Mouse (Mus musculus) intestine, embryonic 16.5 days (tissue): ENCODE measurements around the gene Hemk1. TPM values are rescaled to one million over a fixed set of nuclear protein-coding genes. Genes with fewer than 3 reads are reported as not detected.
"Not testable (repeated sequence)": the region's sequence is repeated elsewhere in the genome, so short reads cannot be mapped to it uniquely, and the experiment has no call there.

Experiments
- ATAC-seq: fragments of 200-750 bp; cut with Nextera tagmentation; 2 replicates; pipeline ENCODE4 v1.8.0; 2017; ENCODE audit warnings: moderate TSS enrichment, moderate library complexity
- H3K27ac ChIP-seq: fragments of 300-500 bp; sonication (generic); 2 replicates; pipeline ENCODE4 v1.5.1; 2014; ENCODE audit warnings: mild to moderate bottlenecking, low read length
- H3K27me3 ChIP-seq: fragments of 300-500 bp; sonication (generic); replicated peaks from 2 replicates; pipeline ENCODE4 v1.6.1; 2014; ENCODE audit warnings: low read length, control low read depth, mixed read lengths; ENCODE audit not compliant: control insufficient read depth, insufficient read depth
- H3K36me3 ChIP-seq: fragments of 300-500 bp; sonication (generic); 2 replicates; pipeline ENCODE4 v1.6.1; 2014; ENCODE audit warnings: low read length, control low read depth; ENCODE audit not compliant: control insufficient read depth, insufficient read depth
- H3K4me1 ChIP-seq: fragments of 300-500 bp; sonication (generic); 2 replicates; pipeline ENCODE4 v1.6.1; 2014; ENCODE audit warnings: low read length, control low read depth, mixed read lengths; ENCODE audit not compliant: control insufficient read depth, insufficient read depth
- H3K4me2 ChIP-seq: fragments of 300-500 bp; sonication (generic); 2 replicates; pipeline ENCODE4 v1.6.1; 2014; ENCODE audit warnings: low read depth, low read length, control low read depth
- H3K4me3 ChIP-seq: fragments of 300-500 bp; sonication (generic); 2 replicates; pipeline ENCODE4 v1.5.1; 2014; ENCODE audit warnings: mild to moderate bottlenecking, low read length
- H3K9ac ChIP-seq: fragments of 300-500 bp; sonication (generic); 2 replicates; pipeline ENCODE4 v1.6.1; 2014; ENCODE audit warnings: low read depth, low read length
- H3K9me3 ChIP-seq: fragments of 300-500 bp; sonication (generic); 2 replicates; pipeline ENCODE4 v1.6.1; 2016; ENCODE audit warnings: low read length, control low read depth; ENCODE audit not compliant: control insufficient read depth
- WGBS: fragments of 180-500 bp; shearing (Covaris S2); extraction: QIAGEN DNeasy Blood & Tissue Kit; methylation state at CpG from one replicate; pipeline ENCODE4 v1.1.7; 2014; 5-methylcytosine and 5-hydroxymethylcytosine counted together
- polyA plus RNA-seq: library from polyadenylated mRNA; unstranded; fragments of >200 nt; fragmentation: Nextera tagmentation; extraction: Ambion mirVana; gene quantifications from 2 replicates; pipeline ENCODE4 v1.2.1, GENCODE M21; 2015

Hemk1 gene
- polyA plus RNA-seq, 1 experiment from 2014 or later: 11.2 TPM

GRCm38 (mm10) chr9:107306673-107307072, 31.5 kb downstream of the Hemk1 start:
- H3K4me1 ChIP-seq: peaks cover 20% of the 10 kb centered on the region
- not testable (repeated sequence) for H3K27me3 ChIP-seq, ATAC-seq, H3K27ac ChIP-seq, H3K4me2 ChIP-seq, H3K9me3 ChIP-seq, H3K9ac ChIP-seq, H3K4me3 ChIP-seq, H3K36me3 ChIP-seq
- 80% methylated on average over 1 of the region's 1 CpGs for WGBS

DNA sequence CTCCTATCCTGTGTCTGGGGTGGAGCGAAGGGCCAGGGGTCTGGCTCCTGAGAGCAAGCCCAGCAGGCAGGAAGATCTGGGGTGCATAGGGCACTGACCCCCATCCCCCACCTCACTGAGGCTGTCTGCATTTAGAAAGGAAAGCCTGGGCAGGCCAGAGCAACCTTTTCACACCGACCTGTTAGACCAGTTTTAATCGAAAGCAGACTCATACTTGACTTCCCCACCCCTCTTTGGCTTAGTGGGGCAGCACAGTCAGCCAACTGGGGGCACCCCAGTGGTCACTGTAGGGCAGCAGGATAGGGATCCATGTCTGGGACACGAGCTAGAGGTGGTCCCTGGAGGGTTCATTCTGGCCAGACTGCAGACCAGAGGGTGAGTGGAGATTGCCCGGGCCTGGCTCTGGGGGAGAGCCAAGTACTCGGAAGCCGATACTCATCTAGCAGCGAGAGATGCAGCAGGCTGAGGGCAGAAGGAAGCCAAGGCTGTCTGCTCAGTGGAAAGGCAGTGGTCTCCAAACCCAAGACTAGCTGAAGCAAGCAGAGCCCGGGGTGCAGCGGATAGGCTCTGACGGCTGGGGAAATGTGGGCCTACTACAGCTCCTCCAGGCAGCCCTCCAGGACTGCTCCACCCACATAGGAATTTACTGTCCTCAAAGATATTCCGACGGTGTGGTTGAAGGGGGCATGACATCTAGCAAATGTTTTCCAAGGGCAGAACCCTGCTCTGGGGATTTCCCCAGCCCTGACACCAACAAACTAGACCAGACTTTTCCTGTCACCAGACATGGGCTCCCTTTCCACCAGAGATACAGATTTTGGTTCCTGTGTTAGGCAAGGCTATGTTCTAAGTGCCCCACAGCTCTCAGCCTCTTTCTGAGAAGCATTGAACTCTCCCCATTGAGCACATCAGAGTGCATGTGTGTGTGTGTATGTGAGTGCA, 32.3 kb downstream of the Hemk1 start:
- H3K4me2 ChIP-seq: no peak overlapping the region
- peak; percentile 58 for ATAC-seq

GRCm38 (mm10) chr9:107305012-107305411, 33.1 kb downstream of the Hemk1 start:
- H3K4me2 ChIP-seq: no peak overlapping the region
- no peak for ATAC-seq
- no peak overlapping the region for H3K9ac ChIP-seq
- H3K4me3 ChIP-seq: no peak overlapping the region
- H3K9me3 ChIP-seq: no peaks in the 10 kb centered on the region
- peak overlapping the region; percentile 42; the same call in 1 of the 2 replicates for H3K27ac ChIP-seq
- 81% methylated on average over 4 of the region's 4 CpGs for WGBS
- no peaks in the 10 kb centered on the region for H3K27me3 ChIP-seq
- H3K36me3 ChIP-seq: peaks cover 14% of the 10 kb centered on the region; the same call in 1 of the 2 replicates
- peaks cover 20% of the 10 kb centered on the region for H3K4me1 ChIP-seq

More for the DNA sequence above, 32.3 kb downstream of the Hemk1 start:
- H3K27ac ChIP-seq: peak overlapping the region; percentile 75
- peaks cover 20% of the 10 kb centered on the region for H3K4me1 ChIP-seq
- no peak overlapping the region for H3K4me3 ChIP-seq
- 45% methylated on average over 13 of the region's 13 CpGs for WGBS
- H3K27me3 ChIP-seq: no peaks in the 10 kb centered on the region
- H3K9ac ChIP-seq: no peak overlapping the region; the same call in 1 of the 2 replicates
- H3K9me3 ChIP-seq: no peaks in the 10 kb centered on the region
- peaks cover 9% of the 10 kb centered on the region; the same call in 1 of the 2 replicates for H3K36me3 ChIP-seq

- Histone ChIP-seq H3K4me2 (no peak overlapping the region), H3K36me3 (peaks cover 14% of the 10 kb centered on the region; the same call in 1 of the 2 replicates), H3K27ac (no peak overlapping the region), H3K4me3 (no peak overlapping the region), H3K27me3 (no peaks in the 10 kb centered on the region), H3K9me3 (no peaks in the 10 kb centered on the region), H3K4me1 (peaks cover 20% of the 10 kb centered on the region), H3K9ac (no peak overlapping the region)
- 81% methylated on average over 3 of the region's 3 CpGs for WGBS
- ATAC-seq: no peak
Observed at GRCm38 (mm10) chr9:107304383-107304782, 33.8 kb downstream of the Hemk1 start.

- peaks cover 25% of the 10 kb centered on the region for H3K4me1 ChIP-seq
- H3K4me3 ChIP-seq: no peak overlapping the region
- peaks cover 14% of the 10 kb centered on the region; the same call in 1 of the 2 replicates for H3K36me3 ChIP-seq
- H3K4me2 ChIP-seq: no peak overlapping the region
- H3K9me3 ChIP-seq: no peaks in the 10 kb centered on the region
- no peak overlapping the region for H3K9ac ChIP-seq
- H3K27me3 ChIP-seq: no peaks in the 10 kb centered on the region
- no peak for ATAC-seq
- H3K27ac ChIP-seq: no peak overlapping the region
- WGBS: 80% methylated on average over 5 of the region's 5 CpGs
Observed at GRCm38 (mm10) chr9:107303900-107304299, 34.2 kb downstream of the Hemk1 start.

- Histone ChIP-seq H3K4me1 (peaks cover 30% of the 10 kb centered on the region), H3K27ac (no peak overlapping the region; the same call in 1 of the 2 replicates), H3K4me3 (no peak overlapping the region), H3K9ac (no peak overlapping the region), H3K4me2 (no peak overlapping the region), H3K27me3 (no peaks in the 10 kb centered on the region), H3K36me3 (peaks cover 14% of the 10 kb centered on the region; the same call in 1 of the 2 replicates), H3K9me3 (no peaks in the 10 kb centered on the region)
- 70% methylated on average over 9 of the region's 9 CpGs for WGBS
- no peak for ATAC-seq
Observed at GRCm38 (mm10) chr9:107303121-107303820, 34.9 kb downstream of the Hemk1 start.

- Histone ChIP-seq H3K36me3 (peaks cover 14% of the 10 kb centered on the region; the same call in 1 of the 2 replicates), H3K9me3 (no peaks in the 10 kb centered on the region), H3K4me2 (no peak overlapping the region), H3K4me1 (peaks cover 30% of the 10 kb centered on the region), H3K27ac (no peak overlapping the region), H3K9ac (no peak overlapping the region), H3K27me3 (no peaks in the 10 kb centered on the region), H3K4me3 (no peak overlapping the region)
- WGBS: 60% methylated on average over 7 of the region's 7 CpGs
- no peak for ATAC-seq
Observed at GRCm38 (mm10) chr9:107302592-107302991, 35.6 kb downstream of the Hemk1 start.

- no peak for ATAC-seq
- Histone ChIP-seq H3K4me1 (peaks cover 31% of the 10 kb centered on the region), H3K4me3 (no peak overlapping the region), H3K9ac (no peak overlapping the region), H3K9me3 (no peaks in the 10 kb centered on the region), H3K36me3 (peaks cover 14% of the 10 kb centered on the region; the same call in 1 of the 2 replicates), H3K27ac (no peak overlapping the region), H3K27me3 (no peaks in the 10 kb centered on the region), H3K4me2 (no peak overlapping the region)
- 86% methylated on average over 17 of the region's 17 CpGs for WGBS
Observed at GRCm38 (mm10) chr9:107301554-107302331, 36.4 kb downstream of the Hemk1 start.
